Mouse (Mus musculus) CH12.LX (cell line): ENCODE measurements around the gene Cdc42ep5.

Experiments used
- CTCF ChIP-seq, 2 experiments: IDR thresholded peaks in 1 of 2; conservative IDR thresholded peaks in 1 of 2; 2 replicates each; pipeline ENCODE4 v1.5.1; 2011 to 2012; ENCODE audit warnings: low read depth in 2 of 2, low read length in 2 of 2, improper control_type of control experiment in 1 of 2, inconsistent platforms in 1 of 2, mild to moderate bottlenecking in 1 of 2, moderate library complexity in 1 of 2
- EP300 ChIP-seq: IDR thresholded peaks from 2 replicates; pipeline ENCODE4 v1.6.1; 2011; ENCODE audit warnings: low read length, improper control_type of control experiment
- MAX ChIP-seq: IDR thresholded peaks from 2 replicates; pipeline ENCODE4 v1.6.1; 2011; ENCODE audit warnings: low read length, improper control_type of control experiment
- POLR2A ChIP-seq: IDR thresholded peaks from 2 replicates; pipeline ENCODE4 v1.6.1; 2011; ENCODE audit warnings: low read depth, mild to moderate bottlenecking, improper control_type of control experiment, low read length
- UBTF ChIP-seq: IDR thresholded peaks from 2 replicates; pipeline ENCODE4 v1.6.1; 2012; ENCODE audit warnings: low read depth, mild to moderate bottlenecking, inconsistent platforms, low read length, improper control_type of control experiment, moderate library complexity
- USF1 ChIP-seq: IDR thresholded peaks from 2 replicates; pipeline ENCODE4 v1.6.1; 2014; ENCODE audit warnings: low read depth, mild to moderate bottlenecking, inconsistent platforms, low read length, improper control_type of control experiment

- no peak for TF ChIP-seq EP300
- no peak for TF ChIP-seq UBTF
- TF ChIP-seq MAX: no peak
- no peak for TF ChIP-seq CTCF (conservative IDR thresholded peaks at IDR 0.05 in 1 of 2, IDR thresholded peaks at IDR 0.05 in 1 of 2; ENCODE audit: low read depth in 2 of 2, low read length in 2 of 2)
- no peak for TF ChIP-seq USF1
- TF ChIP-seq POLR2A: no peak
These were observed 32.7 kb downstream of the Cdc42ep5 start for GRCm38 (mm10) chr7:4131964-4132363.
